Mouse (Mus musculus) embryo, embryonic 10 days (tissue): Measurements from ENCODE around the gene Rps24.
"Not testable (repeated sequence)": the region's sequence is repeated elsewhere in the genome, so short reads cannot be mapped to it uniquely, and the experiment has no call there.

Source experiments
- DNase-seq: peaks from one replicate; pipeline ENCODE4 v3.0.0-alpha.2; 2015; ENCODE audit warnings: low spot score

Gene Rps24

DNA sequence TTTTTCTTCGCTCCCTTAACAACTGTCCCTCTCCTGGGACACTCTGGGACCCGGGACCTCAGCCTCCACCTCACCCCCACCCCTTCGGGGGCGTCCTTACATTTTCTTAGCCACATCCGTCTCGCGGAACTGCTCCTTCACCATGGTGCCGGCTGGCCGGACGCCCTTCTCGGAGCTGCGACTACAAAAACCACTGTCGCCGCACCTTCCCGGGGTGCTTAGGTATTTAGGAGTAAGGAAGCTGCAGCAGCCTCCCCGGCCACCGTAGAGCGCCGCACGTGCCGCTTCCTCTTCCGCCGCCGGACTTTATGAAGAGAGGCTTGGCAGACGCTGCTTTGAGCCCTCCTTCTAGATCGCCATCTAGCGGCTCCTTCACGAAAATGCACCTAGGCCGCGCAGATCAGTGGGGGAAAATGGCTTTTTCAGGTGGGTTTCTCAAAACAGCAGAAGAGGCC is at the start of gene Rps24, which contains the start of gene Polr3a:
Gene Rps24 (plus strand): TSS at position 353 of the 455 bp plus-strand sequence.
Gene Polr3a (minus strand): TSS at position 286 of the 455 bp plus-strand sequence.
- DNase-seq: peak; percentile 96

DNA sequence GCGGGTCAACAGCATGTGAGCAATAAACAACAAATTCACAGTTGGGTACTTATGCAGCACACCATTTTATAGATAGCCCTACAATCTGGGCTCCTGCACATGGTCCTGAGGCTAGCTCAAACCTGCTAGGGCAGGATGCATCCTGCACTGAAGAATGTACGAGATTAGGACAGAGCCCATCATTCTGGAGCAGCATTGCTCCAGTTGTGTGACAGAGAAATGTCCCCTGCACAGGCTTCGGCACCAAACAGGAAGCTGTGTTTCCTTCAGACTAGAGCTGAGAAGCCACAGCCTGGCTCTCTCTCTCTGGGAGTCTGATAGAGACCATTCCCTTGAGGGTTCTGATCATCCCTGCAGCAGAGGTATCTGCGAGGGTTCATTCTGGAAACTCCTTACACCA is 43.4 kb upstream of the Rps24 start:
- not testable (repeated sequence) for DNase-seq

GRCm38 (mm10) chr14:24458191-24458590 is 28.7 kb upstream of the Rps24 start:
- no peak for DNase-seq

DNA sequence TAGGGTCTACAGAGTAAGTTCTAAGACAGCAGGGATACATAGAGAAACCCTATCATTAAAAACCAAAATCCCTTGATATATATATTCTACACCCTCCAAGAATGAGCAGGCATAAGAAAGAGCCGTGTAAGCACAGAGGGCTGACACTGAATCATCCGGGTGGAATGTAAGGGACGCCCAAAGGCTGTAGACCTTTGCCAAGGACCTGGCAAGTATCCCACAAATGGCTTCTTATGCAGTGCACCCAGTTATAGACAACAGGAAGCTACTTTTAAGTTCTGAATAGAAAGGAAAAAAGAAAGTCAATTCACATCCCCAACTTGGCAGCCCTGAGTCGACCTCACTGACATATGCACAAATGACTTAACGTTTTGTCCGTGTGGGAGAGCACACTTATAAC is 18.1 kb upstream of the Rps24 start:
- no peak for DNase-seq

DNA sequence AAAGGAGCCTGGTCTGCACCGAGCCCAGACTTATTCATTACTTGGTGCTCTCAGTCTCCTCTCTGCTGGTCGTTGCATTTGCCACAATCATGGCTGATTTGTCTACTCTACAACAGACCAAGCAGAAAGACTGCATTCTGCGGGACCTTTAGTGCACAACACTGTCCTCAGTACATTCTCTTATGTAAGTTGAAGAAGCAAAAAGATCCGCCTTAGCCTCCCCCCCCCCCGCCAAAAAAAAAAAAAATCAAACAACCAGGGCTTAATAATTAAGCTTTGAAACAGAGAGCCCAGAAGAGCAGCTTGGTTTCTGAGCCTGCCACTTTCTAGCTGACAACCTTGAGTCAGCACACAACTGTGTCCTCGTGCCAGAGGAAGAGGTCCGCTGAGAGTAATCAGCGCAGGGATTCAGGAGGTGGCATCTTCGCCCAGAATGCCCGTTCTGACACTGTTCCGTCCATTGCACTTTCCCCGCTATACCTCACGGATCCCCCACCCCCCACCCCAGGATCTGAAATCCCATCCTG is 621 bp upstream of the Rps24 start:
- no peak for DNase-seq

GRCm38 (mm10) chr14:24489772-24490171 is 2.8 kb downstream of the Rps24 start:
- not testable (repeated sequence) for DNase-seq

DNA sequence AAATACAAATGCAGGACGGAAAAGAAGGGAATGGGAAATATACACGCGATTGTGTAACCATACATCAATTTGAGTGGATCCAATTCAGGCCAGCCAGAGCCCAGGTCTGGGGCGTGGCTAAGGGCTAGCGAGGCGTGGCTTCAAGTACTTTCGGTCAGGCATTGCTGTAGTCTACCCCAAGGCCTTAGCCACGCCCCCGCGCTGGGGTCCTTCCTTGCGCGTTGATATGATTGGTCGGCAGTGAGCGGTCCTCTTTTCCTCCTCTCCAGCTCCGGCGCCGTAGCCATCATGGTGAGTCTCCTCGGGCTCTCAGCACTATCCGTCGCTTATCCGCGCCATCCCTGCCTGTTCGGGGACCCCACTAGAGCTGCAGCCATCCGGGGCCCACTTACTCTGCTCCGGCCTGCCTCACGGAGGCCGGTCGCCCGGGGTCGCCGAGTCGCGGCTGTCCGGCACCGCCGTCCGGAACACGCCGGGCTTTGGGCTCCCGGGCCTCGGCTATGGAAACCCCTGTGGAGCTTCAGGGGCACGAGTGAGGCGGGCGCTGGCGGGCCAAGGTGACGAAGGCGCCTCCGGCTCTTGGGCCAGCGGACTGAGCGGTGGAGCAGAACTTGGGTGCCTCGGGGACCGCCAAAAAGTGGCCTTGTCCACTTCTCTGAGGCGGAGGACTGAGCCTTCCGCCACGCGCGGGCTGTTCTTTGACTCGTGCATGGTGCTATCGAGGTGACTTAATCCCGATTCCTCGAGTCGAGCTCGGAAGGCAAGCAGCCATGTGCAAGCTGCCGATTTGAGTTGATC is 3.7 kb downstream of the Rps24 start:
- peak; percentile 95 for DNase-seq

DNA sequence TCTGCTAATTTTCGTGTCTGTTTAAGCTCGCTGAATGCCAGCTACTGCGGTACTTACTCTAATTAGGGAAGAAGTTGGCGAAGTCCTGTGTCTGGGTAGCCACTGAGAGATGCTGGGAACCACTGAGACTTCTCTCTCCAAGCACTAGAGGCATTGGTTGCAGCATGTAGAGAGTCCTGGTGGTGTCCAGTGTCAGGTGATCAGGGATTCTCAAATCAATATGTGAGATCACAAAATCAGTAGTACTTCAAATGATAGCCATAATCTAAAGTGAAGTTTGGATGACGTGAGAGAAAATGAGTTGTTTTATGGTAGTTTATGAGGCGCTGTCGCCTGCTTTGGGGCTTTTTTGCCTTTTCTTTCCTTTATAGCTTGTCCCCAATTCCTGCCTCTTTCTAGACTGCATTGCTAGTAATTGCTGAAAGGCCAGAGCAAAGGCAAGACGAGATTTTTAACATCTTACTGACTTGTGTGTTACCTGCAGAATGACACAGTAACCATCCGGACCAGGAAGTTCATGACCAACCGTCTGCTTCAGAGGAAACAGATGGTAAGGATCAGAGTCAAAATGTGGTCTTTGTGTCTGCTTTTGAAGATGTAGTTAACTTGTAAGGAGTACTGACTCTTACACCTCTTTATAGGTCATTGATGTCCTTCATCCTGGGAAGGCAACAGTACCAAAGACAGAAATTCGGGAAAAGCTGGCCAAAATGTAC is 4.5 kb downstream of the Rps24 start:
- DNase-seq: peak; percentile 25

- no peak for DNase-seq
Measured at GRCm38 (mm10) chr14:24493256-24493655, 6.3 kb downstream of the Rps24 start.

DNA sequence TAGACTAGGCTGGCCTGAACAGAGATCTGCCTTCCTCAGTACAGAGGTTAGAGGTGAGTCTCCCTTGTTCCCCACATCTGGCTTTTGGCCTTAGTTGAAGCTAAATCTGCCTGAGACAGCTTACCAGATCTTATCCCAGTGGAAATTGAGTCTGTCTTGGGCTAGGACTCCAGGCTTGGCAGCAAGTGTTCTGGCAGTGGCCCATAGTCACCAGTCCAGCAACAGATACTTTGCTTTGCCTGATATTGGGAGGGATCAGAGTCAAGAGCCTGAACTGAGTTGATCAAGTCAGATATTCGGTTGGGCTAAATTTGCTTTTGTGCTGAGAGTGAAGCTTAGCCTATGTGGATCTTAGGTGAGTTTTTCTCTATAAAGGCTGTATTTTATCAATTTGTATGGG is 9.6 kb downstream of the Rps24 start:
- DNase-seq: no peak

- no peak for DNase-seq
Measured at GRCm38 (mm10) chr14:24497443-24497842, 10.5 kb downstream of the Rps24 start.

DNA sequence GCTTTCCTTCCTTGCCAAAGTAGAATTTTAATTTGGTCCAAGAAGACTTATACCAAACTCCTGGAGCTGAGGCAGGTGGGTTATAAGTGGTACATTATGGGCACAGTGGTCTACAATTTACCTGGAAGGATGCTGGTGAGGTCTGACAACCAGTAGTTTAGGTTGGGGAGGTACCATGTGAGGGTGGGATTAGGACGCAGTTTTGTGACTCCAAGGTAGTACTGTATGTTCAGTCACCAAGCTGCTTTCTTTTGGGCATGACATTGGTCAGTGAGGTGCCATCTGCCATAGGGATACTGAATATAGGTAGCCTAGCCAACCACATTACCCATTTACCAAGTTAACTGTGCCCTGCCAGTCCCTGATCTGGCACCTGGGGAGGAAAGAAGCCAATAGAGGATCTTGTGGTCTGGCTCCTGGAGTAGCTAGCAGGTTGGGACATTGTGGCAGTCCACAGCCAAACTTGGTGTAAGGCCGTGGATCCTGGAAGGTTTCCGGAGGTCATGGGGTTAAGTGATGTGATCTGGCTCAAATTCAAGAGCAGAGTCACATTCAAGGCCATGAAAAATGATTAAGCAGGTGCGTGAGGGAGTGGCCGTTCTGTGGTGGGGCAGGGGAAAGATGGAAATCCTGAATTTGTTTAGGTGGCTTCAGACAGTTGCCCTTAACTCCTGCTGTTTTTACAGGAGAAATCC is 11.8 kb downstream of the Rps24 start:
- DNase-seq: no peak

DNA sequence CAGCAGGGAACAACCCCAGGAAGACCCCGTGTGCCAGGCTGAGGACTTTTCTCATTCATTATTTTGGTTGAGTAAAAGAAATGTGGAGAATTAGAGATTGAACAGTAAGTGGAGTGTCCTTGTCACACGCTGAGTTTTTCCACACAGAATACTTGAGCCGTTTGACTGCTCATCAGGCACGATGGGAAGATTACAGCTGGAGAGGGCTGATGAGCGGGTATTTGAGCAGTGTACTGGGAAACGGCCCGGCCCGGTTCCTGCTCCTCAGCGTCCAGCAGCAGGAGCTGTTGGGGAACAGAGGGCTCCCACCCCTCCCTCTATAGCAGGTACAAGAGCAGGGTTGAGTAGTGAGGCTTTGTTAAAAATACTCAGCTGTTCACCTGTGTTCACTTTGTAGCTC is 12.6 kb downstream of the Rps24 start:
- DNase-seq: no peak

GRCm38 (mm10) chr14:24500091-24500844 is 13.3 kb downstream of the Rps24 start:
- peak; percentile 92 for DNase-seq

GRCm38 (mm10) chr14:24500845-24501186 is 13.9 kb downstream of the Rps24 start:
- no peak for DNase-seq

DNA sequence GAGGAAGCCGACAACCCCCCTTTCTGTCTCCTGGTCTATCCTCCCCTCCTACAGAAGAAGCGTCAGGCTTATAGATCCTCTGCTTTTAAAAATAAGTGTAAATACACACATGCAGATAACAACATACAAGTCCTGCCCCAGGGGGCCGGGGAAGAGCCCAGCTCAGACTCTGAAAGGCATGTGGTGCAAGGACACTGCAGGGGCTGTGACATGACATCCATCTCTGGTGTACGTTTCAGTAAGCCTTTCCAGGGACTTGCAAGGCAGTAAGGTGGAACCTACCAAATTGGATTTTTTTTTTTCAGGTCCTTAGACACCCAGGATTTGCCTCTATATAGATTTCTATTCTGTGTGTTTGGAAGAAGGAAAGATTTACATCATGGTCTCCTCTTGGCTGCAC is 14.3 kb downstream of the Rps24 start:
- DNase-seq: no peak

DNA sequence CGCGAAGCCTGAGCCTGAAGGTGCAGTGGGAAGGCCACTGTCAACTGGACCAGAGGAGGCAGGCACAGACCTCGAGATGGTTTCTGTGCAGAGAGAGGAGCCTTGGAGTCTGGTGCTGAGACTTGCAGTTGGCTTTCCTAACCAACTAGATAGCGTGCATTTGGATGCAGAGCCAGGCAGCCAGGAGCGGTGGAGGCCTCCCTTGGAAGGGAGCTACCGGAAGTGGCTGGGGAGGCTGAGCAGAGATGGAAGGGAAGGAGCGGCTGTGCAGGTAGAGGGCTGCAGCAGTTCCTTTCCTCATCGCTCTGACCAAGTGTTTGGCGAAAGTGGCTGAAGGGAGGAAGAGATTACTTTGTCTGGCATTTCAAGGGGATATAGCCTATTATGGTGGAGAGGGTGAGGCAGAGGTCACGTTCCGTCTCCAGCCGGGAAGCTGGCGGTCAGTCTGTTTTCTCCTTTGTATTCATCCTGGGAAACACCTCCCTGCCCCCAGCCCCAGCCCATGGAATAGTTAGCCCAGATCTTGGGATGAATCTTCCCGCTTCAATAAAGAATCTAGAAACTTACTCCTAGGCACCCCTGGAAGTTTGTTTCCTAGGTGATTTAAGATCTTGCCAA is 20.6 kb downstream of the Rps24 start:
- DNase-seq: peak; percentile 51

DNA sequence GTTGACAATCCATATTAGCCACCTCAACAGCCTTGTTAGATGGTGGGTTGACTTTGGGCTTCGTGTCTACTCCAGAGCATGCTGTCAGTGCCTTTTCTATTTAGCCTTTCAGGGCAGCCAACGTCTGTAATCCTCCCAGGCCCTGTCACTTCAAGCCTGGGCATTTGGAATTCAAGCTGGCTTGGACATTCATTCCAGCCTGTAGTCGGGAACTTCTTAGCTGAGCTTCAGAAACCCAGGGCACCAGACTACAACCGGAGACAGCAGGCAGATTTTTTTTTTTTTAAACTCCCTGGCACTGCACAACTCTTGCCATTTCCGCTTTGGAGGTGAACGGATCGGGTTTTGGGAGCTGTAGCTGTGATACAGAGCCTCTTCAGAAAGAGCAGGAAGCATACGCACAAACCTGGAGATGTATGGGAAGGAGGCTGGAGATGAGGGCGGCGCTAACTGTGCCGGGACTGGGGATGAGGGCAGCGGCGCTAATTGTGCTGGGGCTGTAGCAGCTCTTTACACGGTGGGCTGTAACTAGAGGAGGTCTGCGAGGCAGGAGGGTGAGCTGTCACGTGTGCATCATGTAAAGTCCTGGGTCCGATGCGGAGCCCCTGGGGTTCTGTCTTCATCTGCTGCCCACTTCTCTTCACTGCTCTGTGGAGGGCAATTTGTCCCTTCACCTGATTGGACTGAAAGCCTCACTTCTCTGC is 21.3 kb downstream of the Rps24 start:
- peak; percentile 56 for DNase-seq

DNA sequence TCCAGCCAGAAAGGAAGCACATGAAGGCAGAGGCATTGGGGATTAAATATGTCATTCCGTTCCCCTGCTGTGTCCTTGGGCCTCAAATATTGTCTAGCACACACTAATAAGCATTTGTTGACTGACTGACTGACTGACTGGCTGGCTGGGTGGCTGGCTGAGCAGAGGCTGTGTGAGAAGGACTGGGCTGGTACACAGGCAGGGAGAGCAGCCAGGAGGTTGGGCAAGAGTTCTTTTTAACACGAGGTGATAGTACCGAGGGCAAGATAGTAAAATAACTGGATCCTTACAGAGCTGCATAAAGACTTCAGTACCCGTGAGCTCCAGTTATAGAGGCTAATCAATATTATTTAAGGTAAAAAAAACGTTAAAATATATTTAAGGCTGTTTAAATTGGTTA is 22.6 kb downstream of the Rps24 start:
- no peak for DNase-seq

DNA sequence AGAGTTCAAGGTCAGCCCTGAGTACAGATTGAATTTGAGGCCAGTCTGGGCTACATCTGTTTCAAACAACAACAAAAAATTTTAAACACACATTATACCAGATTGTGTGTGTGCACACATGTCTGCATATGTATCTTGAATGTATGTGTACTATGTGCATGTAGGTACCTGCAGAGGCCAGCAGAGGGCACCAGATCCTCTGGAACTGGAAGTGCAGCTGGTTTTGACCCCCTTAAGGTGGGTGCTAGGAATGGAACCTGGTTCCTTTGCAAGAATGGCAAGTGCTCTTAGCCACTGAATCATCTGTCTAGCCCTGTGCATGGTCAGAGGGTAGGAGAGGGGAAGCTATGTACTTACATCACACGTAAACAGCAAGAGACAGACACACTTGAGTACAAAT is 23.3 kb downstream of the Rps24 start:
- DNase-seq: no peak

- DNase-seq: no peak
Measured at GRCm38 (mm10) chr14:24510679-24511078, 23.8 kb downstream of the Rps24 start.
